Mouse (Mus musculus) spleen, postnatal 10 days (tissue): ENCODE measurements around the gene Znhit6.
A peak's percentile ranks its signal among the peaks of the same experiment; 100 is the strongest.

Experiments
- DNase-seq, 2 experiments: peaks; one replicate each; pipeline ENCODE4 v3.0.0; 2021 to 2022; ENCODE audit warnings: low spot score in 2 of 2

Znhit6 gene

DNA sequence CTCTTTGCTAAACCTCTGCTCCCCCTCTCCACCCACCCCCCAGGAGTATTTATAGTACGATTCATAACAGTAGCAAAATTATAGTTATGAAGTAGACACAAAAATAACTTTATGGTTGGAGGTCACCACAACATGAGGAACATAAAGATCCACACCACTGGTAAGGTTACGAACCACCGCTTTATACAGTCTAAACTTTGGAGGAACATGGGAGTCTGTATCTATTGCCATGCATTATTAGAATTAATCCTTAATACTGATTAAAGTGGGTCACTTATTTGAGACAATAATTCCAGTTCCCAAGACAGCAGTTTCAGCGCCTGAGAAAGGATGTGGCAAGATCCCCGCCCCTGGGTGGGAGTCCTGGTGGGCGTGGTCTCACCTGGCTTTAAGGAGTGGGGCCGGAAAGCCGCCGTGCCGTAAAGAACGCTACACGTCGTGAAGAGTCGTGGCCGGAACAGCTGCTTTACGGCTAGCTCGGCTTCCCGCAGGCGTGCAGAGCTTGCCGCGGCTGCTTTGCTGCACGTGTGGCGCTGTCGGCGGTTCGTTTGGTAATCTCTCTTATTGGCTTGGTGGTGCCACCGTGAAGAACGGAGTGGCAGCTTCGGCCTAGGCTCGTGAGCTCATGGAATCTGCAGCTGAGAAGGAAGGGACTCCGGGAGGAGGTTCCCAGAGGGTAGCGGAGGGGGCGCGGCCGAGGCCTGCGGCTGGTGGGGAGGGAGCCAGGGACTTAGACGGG lies at the start of gene Znhit6:
TSS of gene Znhit6 (plus strand) at position 463 of the 739 bp plus-strand sequence.
- DNase-seq = peak; percentile 71 to 89

DNA sequence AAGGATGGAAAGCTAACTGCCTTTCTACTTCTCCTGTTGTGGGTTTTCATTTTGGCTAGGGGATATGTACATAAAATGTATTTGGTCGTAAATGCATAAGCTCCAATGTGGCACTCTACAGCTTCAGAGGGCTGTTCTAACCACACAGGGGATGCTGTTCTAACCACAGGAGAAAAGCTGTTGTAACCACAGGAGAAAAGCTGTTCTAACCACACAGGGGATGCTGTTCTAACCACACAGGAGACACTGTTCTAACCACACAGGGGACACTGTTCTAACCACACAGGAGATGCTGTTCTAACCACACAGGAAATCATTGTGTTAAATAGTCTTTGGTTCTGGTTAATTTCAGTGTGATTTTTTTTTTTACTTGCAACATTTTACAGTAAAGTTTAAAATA lies 38.1 kb upstream of the Znhit6 start:
- no peak for DNase-seq

DNA sequence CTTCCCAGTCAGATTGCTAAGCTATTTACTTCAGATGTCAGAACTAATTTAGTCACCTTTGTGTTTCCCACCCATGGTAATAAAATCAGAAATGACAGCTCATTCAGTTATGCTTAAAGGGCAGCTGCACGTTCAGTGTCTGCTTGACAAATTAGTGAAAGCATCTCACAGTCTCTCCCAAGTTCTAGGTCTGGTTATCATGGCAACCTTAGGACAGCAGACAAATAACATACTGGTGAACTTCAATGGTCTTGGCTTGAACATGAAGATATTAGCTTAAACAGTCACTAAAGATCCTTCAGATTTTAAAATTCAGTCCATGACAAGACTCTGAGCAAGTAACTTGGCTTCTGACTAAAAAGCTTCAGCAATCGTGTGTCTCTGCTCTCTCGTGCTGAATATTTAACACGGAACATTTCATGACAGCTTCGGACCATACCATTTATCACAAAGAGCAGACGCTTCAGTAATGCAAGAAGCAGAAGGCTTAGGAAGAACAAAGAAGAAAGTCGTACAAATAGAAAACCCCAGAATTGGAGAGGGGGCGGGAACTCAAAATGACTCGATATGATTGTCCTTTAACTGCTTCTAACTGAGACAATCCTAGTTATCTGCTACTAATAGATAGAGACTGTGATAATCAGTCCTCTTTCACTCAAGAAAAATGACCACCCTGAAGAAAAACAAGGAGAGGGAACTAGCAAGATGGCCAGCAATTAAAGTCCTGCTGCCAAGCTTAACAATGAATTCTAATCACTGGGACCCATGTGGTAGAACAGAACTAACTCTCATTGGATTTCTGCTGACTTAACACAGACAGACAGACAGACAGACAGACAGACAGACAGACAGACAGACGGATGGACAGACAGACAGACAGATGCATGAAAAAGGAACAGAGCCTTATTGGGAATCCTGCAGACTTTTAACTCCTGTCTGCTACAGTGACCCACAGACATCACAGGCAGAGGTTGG lies 27.3 kb upstream of the Znhit6 start:
- DNase-seq = no peak

DNA sequence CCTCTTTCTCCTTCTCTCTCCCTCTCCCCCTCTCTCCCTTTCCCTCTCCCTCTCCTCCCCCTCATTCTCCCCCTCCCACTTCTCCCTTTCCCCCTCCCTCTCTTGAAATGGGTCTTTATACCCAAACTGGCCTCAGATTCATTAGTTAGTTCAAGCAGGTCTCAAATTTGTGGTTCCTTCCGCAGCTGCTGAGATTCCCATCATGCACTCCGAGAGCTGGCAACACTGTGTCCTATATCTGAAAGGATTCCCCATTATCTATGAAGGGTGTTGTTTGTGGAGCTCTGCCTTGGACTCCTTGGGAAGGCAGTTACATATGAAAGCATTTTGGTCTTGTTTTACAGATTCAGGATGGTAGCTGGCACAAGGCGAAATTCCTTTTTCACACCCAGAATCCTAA lies 25.8 kb upstream of the Znhit6 start:
- no peak for DNase-seq

DNA sequence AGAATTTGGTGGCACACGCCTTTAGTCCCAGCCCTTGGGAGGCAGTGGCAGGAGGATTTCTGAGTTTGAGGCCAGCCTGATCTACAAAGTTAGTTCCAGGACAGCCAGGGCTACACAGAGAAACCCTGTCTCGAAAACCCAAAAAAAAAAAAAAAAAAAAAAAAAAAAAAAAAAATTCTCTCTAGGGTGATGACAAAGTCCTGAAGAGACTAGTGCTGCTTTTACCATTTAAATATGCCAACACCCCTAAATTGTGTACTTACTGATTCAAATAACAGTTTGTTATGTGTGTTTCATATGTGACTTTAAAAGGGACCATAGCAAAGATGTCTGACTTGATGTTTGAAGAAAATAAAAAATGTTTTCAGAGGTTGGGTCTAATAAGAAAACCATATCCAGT lies 21.6 kb upstream of the Znhit6 start:
- no peak for DNase-seq

DNA sequence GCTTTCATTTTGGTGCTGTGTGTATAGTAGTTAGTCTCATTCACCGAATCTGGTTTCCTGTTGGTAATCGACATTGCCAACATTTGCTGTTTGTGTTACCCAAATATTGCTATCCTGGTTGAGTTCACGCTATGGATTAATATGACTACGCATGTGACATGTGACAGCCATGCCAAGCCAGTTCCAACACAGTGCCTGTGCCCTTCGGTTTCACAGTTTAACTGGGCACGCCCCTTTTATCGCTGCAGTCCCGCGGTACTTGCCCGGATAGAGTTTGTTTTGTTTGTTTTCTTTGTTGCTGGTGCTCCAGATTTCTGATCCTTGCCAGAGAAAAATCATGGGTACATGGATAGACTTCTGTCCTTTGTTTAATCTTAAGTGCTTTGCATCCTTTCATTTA lies 19.8 kb upstream of the Znhit6 start:
- DNase-seq = no peak

DNA sequence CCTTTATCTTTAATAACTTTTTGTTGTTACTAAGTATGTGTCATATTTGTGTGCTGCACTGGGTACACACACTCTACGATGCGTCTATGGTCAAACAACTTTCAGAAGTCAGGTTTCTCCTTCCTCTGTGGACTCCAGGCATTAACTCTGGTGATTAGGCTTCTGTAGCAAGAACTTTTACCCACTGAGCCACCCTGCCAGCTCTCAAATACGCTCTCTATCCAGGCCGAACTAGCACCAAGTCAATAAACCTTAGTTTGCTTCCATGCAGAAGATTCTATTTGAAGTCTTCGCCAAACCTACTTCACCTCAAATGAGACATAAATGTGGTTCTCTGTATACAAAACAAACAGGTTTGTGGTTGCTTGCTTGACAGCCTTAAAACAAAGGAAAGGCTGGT lies 16.3 kb upstream of the Znhit6 start:
- DNase-seq = no peak

DNA sequence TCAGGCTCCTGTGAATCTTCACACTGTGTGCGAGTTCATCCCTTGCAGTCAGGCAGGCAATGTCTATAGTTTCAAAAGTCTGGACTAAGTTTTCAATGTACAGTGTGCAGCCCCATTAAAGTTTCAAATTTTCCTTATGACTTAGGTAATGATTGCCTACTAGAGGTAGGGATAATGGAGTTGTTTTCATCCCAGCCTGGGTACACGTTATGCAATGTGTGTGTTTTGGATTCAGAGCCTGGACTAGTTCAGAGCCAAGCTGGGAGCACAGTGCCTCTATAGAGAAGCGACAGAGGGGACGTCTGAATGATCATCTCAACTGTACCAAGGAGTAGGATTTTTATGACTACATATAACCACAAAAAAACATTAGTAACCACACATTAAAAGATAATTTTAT lies 15.9 kb upstream of the Znhit6 start:
- DNase-seq = no peak

DNA sequence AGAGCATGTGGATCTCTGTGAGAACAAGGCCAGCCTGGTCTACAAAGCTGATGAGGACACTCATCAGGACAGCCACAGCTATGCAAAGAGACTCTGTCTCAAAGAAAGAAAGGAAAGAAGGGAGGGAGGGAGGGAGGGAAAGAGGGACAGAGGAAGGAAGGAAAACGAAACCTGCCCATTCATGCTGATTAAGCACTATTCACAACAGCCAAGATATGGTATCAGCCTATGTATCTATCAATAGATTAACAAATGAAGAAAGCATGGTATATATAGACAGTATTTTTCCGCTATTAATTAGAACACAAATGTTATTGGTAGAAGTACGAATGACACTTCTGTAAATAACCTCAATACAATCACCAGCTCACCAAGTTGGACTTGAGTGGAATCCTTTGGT lies 1.5 kb upstream of the Znhit6 start:
- no peak for DNase-seq

DNA sequence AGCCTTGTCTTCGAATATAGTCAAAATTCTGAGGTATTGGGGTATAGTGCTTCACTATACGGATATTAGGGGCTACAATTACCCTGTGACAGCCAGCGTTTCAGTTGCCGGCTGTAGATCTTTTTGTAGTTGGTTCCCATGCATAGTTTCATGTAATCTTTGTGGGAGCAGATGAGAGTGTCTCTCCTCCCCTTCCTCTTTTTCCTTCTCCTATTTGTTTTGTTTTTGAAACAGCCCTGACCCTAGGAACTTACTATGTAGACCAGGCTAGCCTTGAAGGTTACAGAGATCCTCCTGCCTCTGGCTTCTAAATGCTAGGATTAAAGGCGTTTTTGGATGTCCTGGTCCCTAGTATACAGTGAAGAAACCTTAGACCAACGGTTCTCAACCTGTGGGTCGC lies 665 bp upstream of the Znhit6 start:
- DNase-seq = no peak

DNA sequence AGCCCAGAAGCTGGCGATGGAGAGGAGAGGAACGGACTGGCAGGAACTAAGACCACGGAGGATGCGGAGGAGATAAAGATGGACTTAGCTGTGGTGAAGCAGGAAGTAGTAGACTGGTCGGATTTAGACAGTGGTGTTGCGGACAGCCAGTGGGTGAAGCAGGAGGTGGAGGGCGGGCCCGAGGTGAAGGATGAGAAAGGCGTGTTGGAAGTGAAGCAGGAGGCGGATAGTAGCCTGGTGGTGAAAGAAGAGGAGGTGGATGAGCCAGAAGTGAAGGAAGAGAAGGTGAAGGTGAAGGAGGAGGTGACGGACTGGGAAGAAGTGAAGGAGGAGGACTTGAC lies 447 bp downstream of the Znhit6 start:
- DNase-seq = no peak

DNA sequence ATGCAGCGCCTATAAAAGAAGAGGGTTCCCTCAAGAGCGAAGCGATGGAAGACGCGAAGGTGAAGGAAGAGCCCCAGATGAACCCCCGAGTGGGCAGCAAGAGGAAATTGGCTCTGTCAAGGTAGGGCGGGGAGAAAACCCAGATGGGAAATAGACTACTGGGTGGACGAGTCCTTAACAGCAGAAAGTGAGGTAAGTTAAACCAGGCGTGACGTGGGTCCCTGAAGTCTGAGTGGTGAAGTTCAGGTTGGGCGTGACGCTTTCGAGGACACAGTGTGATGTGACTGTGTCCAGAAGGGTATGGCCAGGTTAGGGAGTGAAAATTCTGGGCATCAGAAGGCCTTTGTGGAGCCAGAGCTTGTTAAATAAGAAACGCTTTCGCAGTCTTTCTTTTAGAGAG lies 871 bp downstream of the Znhit6 start:
- no peak for DNase-seq

DNA sequence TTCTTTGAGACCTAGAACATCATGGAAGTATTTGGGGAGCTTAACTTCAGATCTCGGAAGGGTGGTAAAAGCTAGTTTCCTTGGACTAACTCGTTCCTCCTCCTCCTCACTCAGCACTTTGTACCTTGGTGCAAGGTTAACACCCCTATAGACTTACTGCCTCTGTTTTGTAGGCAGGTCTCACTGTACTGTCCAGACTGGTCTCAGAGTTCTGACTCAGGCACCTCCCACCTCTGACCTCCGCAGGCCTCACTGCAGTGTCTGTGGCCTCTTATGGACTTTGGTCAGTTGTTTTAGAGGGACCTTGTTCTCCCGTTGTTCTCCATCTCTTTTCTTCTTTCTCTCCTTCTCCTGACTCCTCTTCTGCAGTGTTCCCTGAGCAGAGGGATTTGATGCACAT lies 7.0 kb downstream of the Znhit6 start:
- DNase-seq = no peak

DNA sequence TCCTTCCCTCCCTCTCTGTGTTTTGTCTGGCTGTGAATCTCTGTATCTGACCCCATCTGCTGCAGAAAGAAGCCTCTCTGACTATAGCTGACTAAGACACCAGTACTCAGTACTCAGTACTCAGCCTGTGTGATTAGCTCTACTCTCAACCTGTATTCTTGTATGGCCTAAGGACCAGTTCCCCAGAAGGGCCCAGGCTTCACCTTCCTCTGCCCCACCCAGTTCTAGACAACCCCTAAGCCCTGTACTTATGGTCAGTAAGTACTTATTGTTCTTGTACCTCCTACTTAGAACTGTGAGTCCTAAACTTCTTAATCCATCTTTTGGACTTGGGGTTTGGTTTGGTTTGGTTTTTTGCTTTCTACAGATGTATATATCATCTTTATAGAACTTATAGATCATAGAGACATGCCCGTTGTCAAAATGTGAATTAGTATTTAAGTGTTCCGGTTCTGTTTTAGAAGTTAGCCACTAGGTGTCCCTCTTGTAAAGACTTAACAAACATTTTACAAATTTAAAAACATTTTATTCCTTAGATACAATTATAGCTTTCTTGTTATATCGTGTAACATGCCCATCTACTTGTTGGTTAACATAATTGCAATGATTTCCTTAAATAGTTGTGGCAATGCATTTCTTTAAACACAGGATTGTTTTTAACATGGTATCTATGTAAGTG lies 7.7 kb downstream of the Znhit6 start:
- DNase-seq = no peak

DNA sequence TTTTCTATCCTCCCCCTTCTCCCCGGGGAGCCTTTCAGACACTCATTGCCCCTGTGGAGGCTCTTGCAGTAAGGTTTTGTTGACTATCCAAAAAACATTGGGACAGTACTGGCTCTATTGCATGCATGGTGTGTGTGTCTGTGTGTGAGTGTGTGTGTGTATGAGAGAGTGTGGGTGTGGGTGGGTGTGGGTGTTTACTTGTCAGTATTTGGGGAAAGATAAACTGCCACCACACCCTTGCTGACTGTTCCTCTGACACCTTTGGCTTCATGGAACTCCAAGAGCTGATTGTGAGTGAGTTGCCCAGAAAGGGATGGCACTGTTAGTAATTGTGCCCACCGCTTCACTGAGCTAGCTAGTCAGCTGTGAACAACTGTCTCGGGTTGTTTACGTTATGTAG lies 14.6 kb downstream of the Znhit6 start:
- peak in 1 of 2 experiments; percentile 5 for DNase-seq

DNA sequence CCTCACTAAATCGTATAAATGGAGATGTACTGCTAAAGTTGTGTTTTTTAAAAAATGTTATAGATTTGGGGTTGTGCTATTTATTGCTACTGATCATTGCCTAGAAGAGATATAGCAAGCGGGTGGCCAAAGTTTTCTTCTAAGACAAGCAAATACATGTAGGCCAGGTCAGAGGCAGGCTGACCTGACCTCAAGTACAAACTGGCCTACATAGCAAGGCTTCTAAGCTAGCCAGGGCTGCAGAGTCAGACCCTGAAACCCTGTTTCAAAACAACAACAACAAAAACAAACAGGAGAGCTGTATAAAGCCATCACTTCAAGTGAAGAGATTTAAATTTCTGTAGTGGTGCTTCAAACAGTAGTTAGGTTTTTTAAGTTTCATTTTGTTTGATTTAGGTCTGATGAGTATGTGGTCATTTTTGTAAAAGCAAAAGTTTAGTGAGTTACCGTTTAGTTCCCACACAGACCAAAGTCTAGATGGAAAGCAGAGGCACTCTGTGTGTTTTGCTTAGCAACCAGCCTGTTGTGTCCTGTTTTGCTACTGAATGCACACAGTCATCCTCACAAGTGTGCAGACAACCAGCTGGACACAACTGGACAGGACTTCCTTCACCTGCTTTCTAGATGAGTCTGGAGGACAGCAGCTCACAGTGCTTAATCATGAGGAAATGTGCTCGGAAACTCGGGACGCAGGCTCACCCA lies 16.0 kb downstream of the Znhit6 start:
- DNase-seq = no peak

DNA sequence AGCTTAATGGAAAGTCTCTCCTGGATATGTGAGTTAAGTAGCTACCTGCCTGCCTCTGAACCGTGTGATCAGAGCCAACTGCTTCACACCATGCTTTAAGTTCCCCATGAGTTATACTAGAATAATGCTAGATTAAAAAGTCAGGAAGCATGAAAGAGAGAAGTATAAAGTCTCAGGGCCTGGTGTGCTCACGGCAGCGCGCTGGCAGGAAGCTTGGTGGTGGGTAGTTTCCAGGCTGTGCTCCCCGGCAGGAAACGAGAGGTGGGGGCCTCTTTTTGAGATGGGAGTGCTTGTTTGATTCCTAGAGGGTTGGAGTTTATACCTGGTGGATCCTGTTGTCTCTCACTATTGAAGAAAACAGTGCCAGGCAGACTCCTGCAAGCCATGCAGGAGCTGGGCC lies 19.3 kb downstream of the Znhit6 start:
- DNase-seq = no peak

DNA sequence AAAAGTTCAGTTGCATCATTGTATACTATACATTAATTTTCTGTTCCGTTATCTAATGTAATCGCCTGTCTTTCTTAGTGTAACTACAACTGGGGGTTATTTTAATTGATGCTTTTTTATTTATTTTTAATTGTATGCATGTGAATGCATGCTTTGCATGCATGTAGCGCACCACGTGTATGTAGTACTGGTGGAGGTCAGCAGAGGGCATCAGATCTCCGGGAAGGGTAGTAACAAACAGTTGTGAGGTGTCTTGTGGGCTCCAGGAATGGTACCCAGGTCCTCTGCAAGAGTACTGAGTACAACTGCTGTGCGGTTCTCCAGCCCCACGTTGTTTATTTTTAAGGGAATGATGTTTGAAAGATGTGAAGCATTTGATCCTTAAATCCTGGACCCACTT lies 23.1 kb downstream of the Znhit6 start:
- DNase-seq = no peak

DNA sequence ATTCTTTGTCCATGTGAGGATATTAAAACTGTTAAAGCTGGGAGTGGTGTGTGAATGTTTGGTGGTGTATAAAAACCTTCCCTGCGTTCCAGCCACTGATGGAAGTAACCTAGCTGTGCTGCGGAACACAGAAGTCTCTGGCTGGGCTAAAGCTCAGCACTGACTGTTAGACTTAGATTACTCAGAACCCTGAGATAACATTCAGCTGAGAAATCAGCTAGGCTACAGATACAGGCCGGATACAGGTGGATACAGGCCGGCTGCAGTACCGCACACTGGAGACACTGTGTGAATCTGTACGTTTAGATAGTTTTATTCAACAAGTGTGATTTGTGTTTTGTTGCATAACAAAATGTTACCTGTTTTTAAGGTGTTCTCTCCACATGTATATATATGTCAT lies 24.8 kb downstream of the Znhit6 start:
- no peak for DNase-seq

DNA sequence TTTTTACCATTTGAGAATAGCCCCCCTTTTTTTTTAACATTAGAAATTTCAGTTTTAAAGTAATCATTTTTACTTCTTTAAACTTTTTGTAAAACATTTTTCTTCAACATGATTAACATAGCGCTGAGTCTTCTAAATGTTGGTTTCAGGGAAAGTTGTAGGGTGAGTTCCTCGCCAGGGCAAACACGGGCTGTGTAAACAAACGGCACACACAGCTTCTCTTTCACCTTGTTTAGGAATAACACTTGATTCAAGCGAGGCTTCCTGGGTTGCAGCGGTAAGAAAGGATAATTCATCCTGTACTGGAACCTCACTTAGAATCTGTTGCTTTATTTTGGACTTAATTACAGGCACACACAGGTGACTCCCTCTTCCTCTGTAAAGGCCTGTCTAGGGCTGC lies 25.3 kb downstream of the Znhit6 start:
- DNase-seq = no peak

DNA sequence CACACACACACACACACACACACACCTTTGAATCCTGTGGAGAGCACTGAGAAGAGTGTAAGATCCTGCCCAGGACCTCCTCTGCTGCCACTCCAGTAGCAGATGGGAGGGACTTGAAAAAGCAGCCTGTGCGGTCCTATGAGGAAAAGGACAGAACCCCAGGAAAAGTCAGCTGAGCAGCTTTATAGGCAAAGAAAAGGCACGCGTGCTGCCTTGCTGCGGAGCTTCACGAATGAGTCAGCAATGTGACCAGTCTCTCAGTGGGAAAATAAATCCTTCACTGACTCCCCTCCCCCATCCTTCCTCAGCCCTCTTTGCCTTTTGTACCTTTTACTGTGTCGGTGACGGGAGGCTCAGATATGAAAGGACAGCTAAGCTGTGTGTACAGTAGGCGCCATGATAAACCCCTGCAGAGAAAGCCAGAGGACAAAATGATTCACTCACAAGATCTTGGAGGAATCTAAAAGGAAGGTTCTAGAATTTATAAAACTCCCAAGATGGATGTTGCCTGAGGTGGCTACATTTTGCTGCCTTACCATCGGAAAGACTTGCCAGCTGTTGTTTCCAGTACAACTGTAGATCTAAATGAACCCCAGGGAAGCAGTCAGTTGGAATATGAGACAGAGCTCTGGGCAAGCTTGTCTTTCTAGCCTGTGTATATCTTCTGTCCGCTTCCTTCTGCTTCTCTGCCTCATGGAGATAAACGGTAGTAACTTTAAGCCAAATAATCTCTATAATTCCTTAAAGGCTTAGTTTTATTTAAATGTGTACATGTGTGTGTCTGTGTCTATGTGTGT lies 26.6 kb downstream of the Znhit6 start:
- DNase-seq = no peak
